Mouse (Mus musculus) large intestine, adult 2 months (tissue): ENCODE measurements around the gene Onecut3. TPM values are rescaled to one million over a fixed set of nuclear protein-coding genes. Genes with fewer than 3 reads are reported as not detected.
A peak's percentile ranks its signal among the peaks of the same experiment; 100 is the strongest.

Source experiments
- DNase-seq: peaks from one replicate; pipeline ENCODE4 v3.0.0-alpha.2; 2012; ENCODE audit warnings: low read depth, low spot score
- WGBS: fragments of 180-500 bp; shearing (Covaris S2); methylation state at CpG from one replicate; pipeline ENCODE4 v1.1.7; 2018; 5-methylcytosine and 5-hydroxymethylcytosine counted together
- polyA plus RNA-seq: library from polyadenylated mRNA; depleted of rRNA; stranded (reverse); fragments of >200 nt; gene quantifications from 2 replicates; pipeline ENCODE4 v1.2.3, GENCODE M21; 2012; rRNA removed

The Onecut3 gene
- polyA plus RNA-seq, 1 experiment = 0.09 TPM

GRCm38 (mm10) chr10:80547539-80547938, 52.9 kb downstream of the Onecut3 start:
- no peak for DNase-seq
- WGBS = 91% methylated on average over 15 of the region's 15 CpGs

- DNase-seq = no peak
- WGBS = 73% methylated on average over 10 of the region's 10 CpGs
Observed at GRCm38 (mm10) chr10:80548428-80549006, 53.9 kb downstream of the Onecut3 start.

GRCm38 (mm10) chr10:80549279-80549678, 54.6 kb downstream of the Onecut3 start:
- no peak for DNase-seq
- 89% methylated on average over 21 of the region's 21 CpGs for WGBS

GRCm38 (mm10) chr10:80552364-80552763, 57.7 kb downstream of the Onecut3 start:
- no peak for DNase-seq
- 60% methylated on average over 9 of the region's 9 CpGs for WGBS

- DNase-seq = no peak
- 81% methylated on average over 8 of the region's 8 CpGs for WGBS
Observed at GRCm38 (mm10) chr10:80553575-80553974, 58.9 kb downstream of the Onecut3 start.

- no peak for DNase-seq
- 87% methylated on average over 6 of the region's 6 CpGs for WGBS
Observed at GRCm38 (mm10) chr10:80553997-80554396, 59.4 kb downstream of the Onecut3 start.

- 25% methylated on average over 5 of the region's 5 CpGs for WGBS
Observed at GRCm38 (mm10) chr10:80557346-80557965, 62.8 kb downstream of the Onecut3 start.

GRCm38 (mm10) chr10:80559431-80559830, 64.8 kb downstream of the Onecut3 start:
- no peak for DNase-seq
- WGBS = 72% methylated on average over 7 of the region's 7 CpGs

More at GRCm38 (mm10) chr10:80557346-80557965, 62.8 kb downstream of the Onecut3 start:
- DNase-seq = no peak

- no peak for DNase-seq
- under 1% methylated on average over 13 of the region's 13 CpGs for WGBS
Observed at GRCm38 (mm10) chr10:80560621-80561020, 66.0 kb downstream of the Onecut3 start.

GRCm38 (mm10) chr10:80561116-80561944, 66.7 kb downstream of the Onecut3 start, which contains the start of gene Rexo1:
Gene Rexo1 (minus strand): TSS chr10:80561560.
- WGBS = 1% methylated on average over 72 of the region's 72 CpGs
- peak; percentile 89 for DNase-seq

- WGBS = 40% methylated on average over 17 of the region's 17 CpGs
- no peak for DNase-seq
Observed at GRCm38 (mm10) chr10:80566375-80567092, 71.9 kb downstream of the Onecut3 start.

Other genes with a start within 250 kb of the Onecut3 start
- 553 and 570 TPM in 2 replicates for gene Ndufs7, start 245.7 kb upstream of the Onecut3 start, polyA plus RNA-seq
- gene Gamt, start 233.8 kb upstream of the Onecut3 start, polyA plus RNA-seq = 9.4 and 10.5 TPM in 2 replicates
- gene Dazap1, start 233.3 kb upstream of the Onecut3 start, polyA plus RNA-seq = 52.1 and 67.7 TPM in 2 replicates
- 1,621 and 1,622 TPM in 2 replicates for gene Rps15, start 202.4 kb upstream of the Onecut3 start, polyA plus RNA-seq
- 0.41 and 0.45 TPM in 2 replicates for gene Apc2, start 198.9 kb upstream of the Onecut3 start, polyA plus RNA-seq
- gene 2310011J03Rik, start 174.3 kb upstream of the Onecut3 start, polyA plus RNA-seq = 69.0 and 72.5 TPM in 2 replicates
- 8.2 and 15.5 TPM in 2 replicates for gene Pcsk4, start 165.3 kb upstream of the Onecut3 start, polyA plus RNA-seq
- 50.1 and 127 TPM in 2 replicates for gene Reep6, start 164.9 kb upstream of the Onecut3 start, polyA plus RNA-seq
- gene Adamtsl5, start 146.4 kb upstream of the Onecut3 start, polyA plus RNA-seq = 40.5 and 73.6 TPM in 2 replicates
- gene Plk5, start 138.4 kb upstream of the Onecut3 start, polyA plus RNA-seq = 0.68 and 2.8 TPM in 2 replicates
- gene Mex3d, start 107.2 kb upstream of the Onecut3 start, polyA plus RNA-seq = 5.7 and 7.6 TPM in 2 replicates
- gene Mbd3, start 95.3 kb upstream of the Onecut3 start, polyA plus RNA-seq = 104 and 116 TPM in 2 replicates
- gene Uqcr11, start 88.0 kb upstream of the Onecut3 start, polyA plus RNA-seq = 2,454 and 2,475 TPM in 2 replicates
- gene Tcf3, start 61.2 kb upstream of the Onecut3 start, polyA plus RNA-seq = 60.2 and 76.9 TPM in 2 replicates
- 0.03 TPM in 1 of 2 replicates, not detected in the other for gene Atp8b3, start 44.3 kb downstream of the Onecut3 start, polyA plus RNA-seq
- gene Rexo1, start 66.7 kb downstream of the Onecut3 start, polyA plus RNA-seq = 35.4 and 42.4 TPM in 2 replicates
- 12.6 and 12.8 TPM in 2 replicates for gene Klf16, start 82.5 kb downstream of the Onecut3 start, polyA plus RNA-seq
- 214 and 233 TPM in 2 replicates for gene Abhd17a, start 95.5 kb downstream of the Onecut3 start, polyA plus RNA-seq
- gene Scamp4, start 108.0 kb downstream of the Onecut3 start, polyA plus RNA-seq = 129 and 145 TPM in 2 replicates
- 11.8 and 14.6 TPM in 2 replicates for gene Adat3, start 108.0 kb downstream of the Onecut3 start, polyA plus RNA-seq
- 3.5 and 3.7 TPM in 2 replicates for gene Gm49322, start 111.2 kb downstream of the Onecut3 start, polyA plus RNA-seq
- 184 and 212 TPM in 2 replicates for gene Csnk1g2, start 128.0 kb downstream of the Onecut3 start, polyA plus RNA-seq
- 49.0 and 56.2 TPM in 2 replicates for gene Btbd2, start 162.2 kb downstream of the Onecut3 start, polyA plus RNA-seq
- 112 and 121 TPM in 2 replicates for gene Mknk2, start 183.3 kb downstream of the Onecut3 start, polyA plus RNA-seq
- gene Mob3a, start 207.1 kb downstream of the Onecut3 start, polyA plus RNA-seq = 39.2 and 40.8 TPM in 2 replicates
- gene Izumo4, start 207.3 kb downstream of the Onecut3 start, polyA plus RNA-seq = 22.8 and 30.0 TPM in 2 replicates
- 75.1 and 109 TPM in 2 replicates for gene Ap3d1, start 247.4 kb downstream of the Onecut3 start, polyA plus RNA-seq